Mouse (Mus musculus): ENCODE data around the gene Chd2. TPM values are rescaled to one million over a fixed set of nuclear protein-coding genes. Genes with fewer than 3 reads are reported as not detected.

The Chd2 gene
- polyA plus RNA-seq (2015; fragmentation: Nextera tagmentation; extraction: Ambion mirVana): 35.8 and 44.5 TPM in 2 replicates

DNA sequence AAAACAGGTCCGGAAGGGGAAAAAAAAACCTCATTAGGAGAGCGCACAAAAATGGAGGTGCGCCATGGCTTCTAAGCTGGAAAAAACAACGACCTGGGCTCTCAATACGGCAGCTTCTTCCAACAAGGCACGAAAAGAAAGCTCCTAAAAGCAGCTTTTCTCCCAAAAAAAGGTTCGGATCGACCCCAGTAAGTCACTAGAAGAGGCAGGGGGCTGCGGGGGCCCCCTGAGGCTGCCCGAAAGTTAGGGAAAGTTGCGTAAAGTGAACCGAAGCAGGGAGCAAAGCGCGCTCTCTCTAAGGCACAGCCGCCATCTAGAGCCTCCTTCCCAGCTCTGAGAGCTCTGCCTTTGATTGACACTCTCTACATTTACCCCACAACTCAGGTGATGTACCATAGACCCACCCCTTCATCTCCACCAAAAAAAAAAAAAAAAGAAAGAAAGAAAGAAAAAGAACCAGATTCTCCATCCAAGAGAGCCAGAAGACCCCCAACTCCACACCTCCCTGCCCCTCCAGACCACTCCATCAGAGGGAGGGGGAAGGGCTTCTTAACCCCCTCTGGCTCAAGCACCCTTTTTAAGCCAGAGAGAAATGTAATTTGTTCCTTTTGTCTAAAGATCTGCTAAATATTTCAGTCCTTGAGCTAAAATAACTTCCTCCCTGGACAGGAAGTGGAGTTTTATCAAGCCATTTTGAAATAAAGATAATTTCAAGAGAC is at the start of gene Chd2:
Gene Chd2, minus strand, starts transcription at position 419 of the 719 bp plus-strand sequence.
- no peaks in the 10 kb centered on the region for H3K9me3 ChIP-seq (replicated peaks; ENCODE audit: control insufficient read depth, low read length)
- H3K9ac ChIP-seq (ENCODE audit: low read length): peak within 1 kb of the TSS; percentile 90
- H3K36me3 ChIP-seq (ENCODE audit: control insufficient read depth, insufficient read depth, low read length): peaks cover 9% of the 10 kb centered on the region; the same call in 1 of the 2 replicates
- H3K27me3 ChIP-seq (ENCODE audit: control insufficient read depth, insufficient read depth, low read length): no peaks in the 10 kb centered on the region
- under 1% methylated on average over 15 of the region's 15 CpGs for WGBS
- peak; percentile 47; the same call in 1 of the 2 replicates for ATAC-seq (ENCODE audit: insufficient read depth, low FRiP score)
- peak within 1 kb of the TSS; percentile 71 for H3K4me3 ChIP-seq (replicated peaks; ENCODE audit: low read length)
- H3K4me1 ChIP-seq (ENCODE audit: control insufficient read depth, insufficient read depth, low read length): peaks cover 10% of the 10 kb centered on the region
- peak within 1 kb of the TSS; percentile 100 for H3K27ac ChIP-seq (ENCODE audit: low read length)
- H3K4me2 ChIP-seq (ENCODE audit: low read depth, low read length): peak within 1 kb of the TSS; percentile 55

DNA sequence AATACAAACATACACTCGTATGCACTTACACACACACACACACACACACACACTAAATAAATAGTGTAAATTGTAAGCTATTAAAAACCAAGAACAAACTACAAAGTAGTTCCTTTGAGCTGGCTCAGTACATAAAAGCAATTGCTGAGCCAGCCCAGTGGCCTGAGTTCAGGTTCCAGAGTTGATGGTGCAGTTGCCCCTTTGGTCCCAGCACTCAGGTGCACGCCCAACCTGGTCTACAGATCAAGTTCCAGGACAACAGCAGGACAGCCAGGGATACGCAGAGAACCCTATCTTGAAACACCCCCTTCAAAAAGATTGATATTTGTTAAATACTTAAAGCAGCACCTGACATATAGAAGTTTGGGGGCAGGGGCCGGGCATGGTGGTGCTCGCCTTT is 49.1 kb upstream of the Chd2 start:
- H3K27ac ChIP-seq (ENCODE audit: low read length): no peak overlapping the region
- WGBS: 81% methylated on average over 5 of the region's 5 CpGs
- ATAC-seq (ENCODE audit: insufficient read depth, low FRiP score): no peak

GRCm38 (mm10) chr7:73589208-73589771 is 47.7 kb upstream of the Chd2 start:
- Histone ChIP-seq H3K36me3 (ENCODE audit: control insufficient read depth, insufficient read depth, low read length) (no peaks in the 10 kb centered on the region), H3K4me3 (replicated peaks; ENCODE audit: low read length) (peak overlapping the region; percentile 6; the same call in 1 of the 2 replicates), H3K9me3 (replicated peaks; ENCODE audit: control insufficient read depth, low read length) (no peaks in the 10 kb centered on the region), H3K27ac (ENCODE audit: low read length) (peak overlapping the region; percentile 99), H3K9ac (ENCODE audit: low read length) (peak overlapping the region; percentile 62), H3K4me2 (ENCODE audit: low read depth, low read length) (peak overlapping the region; percentile 48), H3K4me1 (ENCODE audit: control insufficient read depth, insufficient read depth, low read length) (peaks cover 38% of the 10 kb centered on the region), H3K27me3 (ENCODE audit: control insufficient read depth, insufficient read depth, low read length) (no peaks in the 10 kb centered on the region)
- WGBS: 22% methylated on average over 14 of the region's 14 CpGs
- ATAC-seq (ENCODE audit: insufficient read depth, low FRiP score): peak; percentile 54

More for the DNA sequence above, 49.1 kb upstream of the Chd2 start:
- no peaks in the 10 kb centered on the region for H3K27me3 ChIP-seq (ENCODE audit: control insufficient read depth, insufficient read depth, low read length)
- peaks cover 30% of the 10 kb centered on the region for H3K4me1 ChIP-seq (ENCODE audit: control insufficient read depth, insufficient read depth, low read length)
- H3K9ac ChIP-seq (ENCODE audit: low read length): no peak overlapping the region
- H3K4me2 ChIP-seq (ENCODE audit: low read depth, low read length): no peak overlapping the region
- H3K9me3 ChIP-seq (replicated peaks; ENCODE audit: control insufficient read depth, low read length): no peaks in the 10 kb centered on the region
- no peak overlapping the region for H3K4me3 ChIP-seq (replicated peaks; ENCODE audit: low read length)
- H3K36me3 ChIP-seq (ENCODE audit: control insufficient read depth, insufficient read depth, low read length): no peaks in the 10 kb centered on the region

GRCm38 (mm10) chr7:73588351-73588906 is 46.8 kb upstream of the Chd2 start:
- H3K9ac ChIP-seq (ENCODE audit: low read length): no peak overlapping the region
- 46% methylated on average over 8 of the region's 8 CpGs for WGBS

DNA sequence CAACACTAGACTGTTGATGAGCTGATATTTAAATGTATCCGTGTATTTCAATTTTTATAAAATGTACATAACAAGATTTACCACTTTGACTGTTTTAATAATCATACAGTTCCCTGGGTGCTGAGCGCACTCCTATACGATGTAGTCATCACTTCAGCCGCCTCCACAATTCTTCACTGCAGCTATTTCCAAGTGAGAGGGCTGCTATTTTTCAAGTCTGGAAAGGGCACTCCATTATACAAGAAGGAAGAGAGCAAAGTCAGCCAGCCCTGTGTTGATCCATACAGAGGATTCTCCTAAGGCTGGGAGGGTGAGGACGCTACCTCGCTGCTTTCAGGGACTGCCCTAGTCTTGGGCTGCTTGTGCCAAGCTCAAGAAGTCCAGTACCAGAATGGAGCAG is 45.1 kb upstream of the Chd2 start:
- Histone ChIP-seq H3K4me2 (ENCODE audit: low read depth, low read length) (no peak overlapping the region), H3K9me3 (replicated peaks; ENCODE audit: control insufficient read depth, low read length) (no peaks in the 10 kb centered on the region), H3K27me3 (ENCODE audit: control insufficient read depth, insufficient read depth, low read length) (no peaks in the 10 kb centered on the region), H3K4me3 (replicated peaks; ENCODE audit: low read length) (no peak overlapping the region), H3K4me1 (ENCODE audit: control insufficient read depth, insufficient read depth, low read length) (peaks cover 43% of the 10 kb centered on the region), H3K9ac (ENCODE audit: low read length) (no peak overlapping the region), H3K36me3 (ENCODE audit: control insufficient read depth, insufficient read depth, low read length) (no peaks in the 10 kb centered on the region), H3K27ac (ENCODE audit: low read length) (peak overlapping the region; percentile 99)
- no peak for ATAC-seq (ENCODE audit: insufficient read depth, low FRiP score)
- 73% methylated on average over 6 of the region's 6 CpGs for WGBS

More at GRCm38 (mm10) chr7:73588351-73588906, 46.8 kb upstream of the Chd2 start:
- H3K9me3 ChIP-seq (replicated peaks; ENCODE audit: control insufficient read depth, low read length): no peaks in the 10 kb centered on the region
- peak overlapping the region; percentile 48 for H3K4me2 ChIP-seq (ENCODE audit: low read depth, low read length)
- H3K27ac ChIP-seq (ENCODE audit: low read length): peak overlapping the region; percentile 99
- H3K27me3 ChIP-seq (ENCODE audit: control insufficient read depth, insufficient read depth, low read length): no peaks in the 10 kb centered on the region
- no peaks in the 10 kb centered on the region for H3K36me3 ChIP-seq (ENCODE audit: control insufficient read depth, insufficient read depth, low read length)
- peak; percentile 73 for ATAC-seq (ENCODE audit: insufficient read depth, low FRiP score)
- H3K4me3 ChIP-seq (replicated peaks; ENCODE audit: low read length): no peak overlapping the region
- peaks cover 41% of the 10 kb centered on the region for H3K4me1 ChIP-seq (ENCODE audit: control insufficient read depth, insufficient read depth, low read length)

- 47% methylated on average over 11 of the region's 11 CpGs for WGBS
- peak overlapping the region; percentile 99 for H3K27ac ChIP-seq (ENCODE audit: low read length)
- no peak for ATAC-seq (ENCODE audit: insufficient read depth, low FRiP score)
These were observed 44.6 kb upstream of the Chd2 start for GRCm38 (mm10) chr7:73586206-73586605.

DNA sequence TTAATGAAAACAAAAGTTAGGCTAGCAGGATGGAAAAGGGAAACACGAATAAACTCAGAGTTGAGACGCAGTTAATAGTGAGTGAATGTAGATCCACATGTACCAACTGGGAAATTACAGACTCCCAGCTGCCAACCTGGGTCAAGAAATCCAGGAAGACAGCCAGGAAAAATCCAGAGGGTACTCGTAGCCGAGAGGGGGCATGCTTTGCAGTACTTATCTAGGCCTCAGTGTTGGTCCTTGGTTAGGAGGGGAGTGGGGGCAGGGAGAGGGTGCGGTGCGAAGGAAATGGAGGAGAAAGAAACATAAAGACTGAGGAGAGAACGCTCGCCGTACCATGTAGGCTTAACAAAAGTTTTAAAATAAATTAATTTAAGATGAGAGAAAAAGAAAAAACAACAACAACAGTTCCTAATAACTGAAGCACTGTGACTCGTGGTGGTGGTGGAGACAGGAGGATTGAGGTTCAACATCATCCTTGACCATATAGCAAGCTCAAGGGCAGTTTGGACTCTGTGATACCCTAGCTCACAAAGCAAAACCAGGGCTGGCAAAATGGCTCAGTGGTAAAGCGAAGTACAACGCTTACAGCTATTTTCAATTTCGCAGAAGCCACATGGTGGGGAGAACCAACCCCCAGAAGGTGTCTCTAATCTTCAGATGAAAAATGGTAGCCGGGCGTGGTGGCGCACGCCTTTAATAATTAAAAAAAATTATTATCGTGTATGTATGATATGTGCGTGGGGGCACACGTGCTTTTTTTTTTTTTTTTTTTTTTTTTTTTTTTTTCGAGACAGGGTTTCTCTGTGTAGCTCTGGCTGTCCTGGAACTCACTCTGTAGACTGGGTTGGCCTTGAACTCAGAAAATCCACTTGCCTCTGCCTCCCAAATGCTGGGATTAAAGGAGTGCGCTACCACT is 43.7 kb upstream of the Chd2 start:
- H3K4me2 ChIP-seq (ENCODE audit: low read depth, low read length): peak overlapping the region; percentile 34

More at GRCm38 (mm10) chr7:73586206-73586605, 44.6 kb upstream of the Chd2 start:
- Histone ChIP-seq H3K9ac (ENCODE audit: low read length) (no peak overlapping the region), H3K27me3 (ENCODE audit: control insufficient read depth, insufficient read depth, low read length) (no peaks in the 10 kb centered on the region), H3K36me3 (ENCODE audit: control insufficient read depth, insufficient read depth, low read length) (no peaks in the 10 kb centered on the region), H3K4me3 (replicated peaks; ENCODE audit: low read length) (no peak overlapping the region), H3K9me3 (replicated peaks; ENCODE audit: control insufficient read depth, low read length) (no peaks in the 10 kb centered on the region), H3K4me2 (ENCODE audit: low read depth, low read length) (0 out of 2 replicates have a peak overlapping the region, but pooled peaks have one; percentile 3), H3K4me1 (ENCODE audit: control insufficient read depth, insufficient read depth, low read length) (peaks cover 43% of the 10 kb centered on the region)

GRCm38 (mm10) chr7:73584009-73584995 is 42.7 kb upstream of the Chd2 start:
- H3K27ac ChIP-seq (ENCODE audit: low read length): peak overlapping the region; percentile 99
- peak overlapping the region; percentile 19 for H3K4me3 ChIP-seq (replicated peaks; ENCODE audit: low read length)
- no peaks in the 10 kb centered on the region for H3K9me3 ChIP-seq (replicated peaks; ENCODE audit: control insufficient read depth, low read length)
- ATAC-seq (ENCODE audit: insufficient read depth, low FRiP score): peak; percentile 22; the same call in 1 of the 2 replicates
- no peaks in the 10 kb centered on the region for H3K27me3 ChIP-seq (ENCODE audit: control insufficient read depth, insufficient read depth, low read length)
- H3K4me1 ChIP-seq (ENCODE audit: control insufficient read depth, insufficient read depth, low read length): peaks cover 39% of the 10 kb centered on the region
- 14% methylated on average over 13 of the region's 13 CpGs for WGBS
- peak overlapping the region; percentile 44 for H3K9ac ChIP-seq (ENCODE audit: low read length)
- H3K4me2 ChIP-seq (ENCODE audit: low read depth, low read length): peak overlapping the region; percentile 44; the same call in 1 of the 2 replicates
- no peaks in the 10 kb centered on the region for H3K36me3 ChIP-seq (ENCODE audit: control insufficient read depth, insufficient read depth, low read length)

More for the DNA sequence above, 43.7 kb upstream of the Chd2 start:
- Histone ChIP-seq H3K4me3 (replicated peaks; ENCODE audit: low read length) (no peak overlapping the region), H3K4me1 (ENCODE audit: control insufficient read depth, insufficient read depth, low read length) (peaks cover 43% of the 10 kb centered on the region), H3K9ac (ENCODE audit: low read length) (peak overlapping the region; percentile 55), H3K9me3 (replicated peaks; ENCODE audit: control insufficient read depth, low read length) (no peaks in the 10 kb centered on the region), H3K27me3 (ENCODE audit: control insufficient read depth, insufficient read depth, low read length) (no peaks in the 10 kb centered on the region), H3K27ac (ENCODE audit: low read length) (peak overlapping the region; percentile 99), H3K36me3 (ENCODE audit: control insufficient read depth, insufficient read depth, low read length) (no peaks in the 10 kb centered on the region)
- 68% methylated on average over 22 of the region's 22 CpGs for WGBS
- ATAC-seq (ENCODE audit: insufficient read depth, low FRiP score): no peak

Measured in stomach, embryonic 16.5 days (tissue).